Mouse (Mus musculus) frontal cortex, postnatal 25 days (tissue): ENCODE results near the gene Dusp5.

Experiments used
- DNase-seq, 2 experiments: peaks; one replicate each; pipeline ENCODE4 v3.0.0; 2022; ENCODE audit warnings: low spot score in 2 of 2

Gene Dusp5

GRCm38 (mm10) chr19:53517370-53518096, 11.4 kb upstream of the Dusp5 start:
- no peak for DNase-seq

GRCm38 (mm10) chr19:53519549-53519948, 9.4 kb upstream of the Dusp5 start:
- no peak for DNase-seq

GRCm38 (mm10) chr19:53519981-53520380, 8.9 kb upstream of the Dusp5 start:
- DNase-seq, result no peak

GRCm38 (mm10) chr19:53521137-53521795, 7.6 kb upstream of the Dusp5 start:
- DNase-seq, result no peak

- DNase-seq, result no peak
Observed at GRCm38 (mm10) chr19:53527480-53527879, 1.4 kb upstream of the Dusp5 start.

- no peak for DNase-seq
Observed at GRCm38 (mm10) chr19:53528131-53528621, 733 bp upstream of the Dusp5 start.

- DNase-seq, result no peak
Observed at GRCm38 (mm10) chr19:53529455-53529704, 471 bp downstream of the Dusp5 start.

GRCm38 (mm10) chr19:53529705-53530562, 1.0 kb downstream of the Dusp5 start:
- no peak for DNase-seq

GRCm38 (mm10) chr19:53531416-53531815, 2.5 kb downstream of the Dusp5 start:
- DNase-seq, result no peak

GRCm38 (mm10) chr19:53532021-53532420, 3.1 kb downstream of the Dusp5 start:
- DNase-seq, result no peak

- no peak for DNase-seq
Observed at GRCm38 (mm10) chr19:53532676-53533075, 3.8 kb downstream of the Dusp5 start.

- DNase-seq, result no peak
Observed at GRCm38 (mm10) chr19:53533236-53533635, 4.3 kb downstream of the Dusp5 start.

GRCm38 (mm10) chr19:53533810-53534601, 5.1 kb downstream of the Dusp5 start:
- DNase-seq, result no peak

GRCm38 (mm10) chr19:53534757-53535410, 6.0 kb downstream of the Dusp5 start:
- DNase-seq, result no peak

- DNase-seq, result no peak
Observed at GRCm38 (mm10) chr19:53535421-53535820, 6.5 kb downstream of the Dusp5 start.

GRCm38 (mm10) chr19:53536251-53536650, 7.3 kb downstream of the Dusp5 start:
- no peak for DNase-seq

GRCm38 (mm10) chr19:53536731-53537666, 8.1 kb downstream of the Dusp5 start:
- no peak for DNase-seq

GRCm38 (mm10) chr19:53538024-53538423, 9.1 kb downstream of the Dusp5 start:
- no peak for DNase-seq

- no peak for DNase-seq
Observed at GRCm38 (mm10) chr19:53538796-53539195, 9.9 kb downstream of the Dusp5 start.

GRCm38 (mm10) chr19:53539296-53539695, 10.4 kb downstream of the Dusp5 start:
- no peak for DNase-seq
